Mouse (Mus musculus) spleen, adult 18-20 months (tissue): Measurements from ENCODE around the gene Nol6.
A peak's percentile ranks its signal among the peaks of the same experiment; 100 is the strongest.
"Not testable (repeated sequence)": the region's sequence is repeated elsewhere in the genome, so short reads cannot be mapped to it uniquely, and the experiment has no call there.

Experiments
- DNase-seq, 2 experiments: peaks; one replicate each; pipeline ENCODE4 v3.0.0; 2022; ENCODE audit warnings: mixed read lengths in 2 of 2

Nol6 gene

GRCm38 (mm10) chr4:41116817-41117216, 7.4 kb downstream of the Nol6 start:
- DNase-seq: no peak

- no peak for DNase-seq
Observed at GRCm38 (mm10) chr4:41115793-41116192, 8.5 kb downstream of the Nol6 start.

GRCm38 (mm10) chr4:41115074-41115473, 9.2 kb downstream of the Nol6 start:
- DNase-seq: no peak

- DNase-seq: no peak
Observed at GRCm38 (mm10) chr4:41114358-41115070, 9.7 kb downstream of the Nol6 start.

GRCm38 (mm10) chr4:41108717-41109425, 15.4 kb downstream of the Nol6 start:
- DNase-seq: no peak

- DNase-seq: no peak
Observed at GRCm38 (mm10) chr4:41107440-41107839, 16.8 kb downstream of the Nol6 start.

- no peak for DNase-seq
Observed at GRCm38 (mm10) chr4:41102901-41103300, 21.4 kb downstream of the Nol6 start.

GRCm38 (mm10) chr4:41100986-41101385, 23.3 kb downstream of the Nol6 start:
- no peak for DNase-seq

- DNase-seq: no peak
Observed at GRCm38 (mm10) chr4:41098577-41098951, 25.7 kb downstream of the Nol6 start.

- DNase-seq: peak; percentile 38 to 55
Observed at GRCm38 (mm10) chr4:41097871-41098576, 26.2 kb downstream of the Nol6 start, which contains the start of gene Aqp3. Aqp3 (minus strand) TSS chr4:41098183.

- no peak for DNase-seq
Observed at GRCm38 (mm10) chr4:41097381-41097780, 26.9 kb downstream of the Nol6 start.

- DNase-seq: no peak
Observed at GRCm38 (mm10) chr4:41096794-41097193, 27.5 kb downstream of the Nol6 start.

- DNase-seq: no peak
Observed at GRCm38 (mm10) chr4:41096169-41096568, 28.1 kb downstream of the Nol6 start.

- no peak for DNase-seq
Observed at GRCm38 (mm10) chr4:41094361-41094760, 29.9 kb downstream of the Nol6 start.

GRCm38 (mm10) chr4:41092958-41093357, 31.3 kb downstream of the Nol6 start:
- no peak for DNase-seq

GRCm38 (mm10) chr4:41091391-41091790, 32.9 kb downstream of the Nol6 start:
- DNase-seq: no peak

GRCm38 (mm10) chr4:41089705-41090104, 34.5 kb downstream of the Nol6 start:
- DNase-seq: no peak

- no peak for DNase-seq
Observed at GRCm38 (mm10) chr4:41089189-41089588, 35.1 kb downstream of the Nol6 start.

GRCm38 (mm10) chr4:41087459-41088298, 36.6 kb downstream of the Nol6 start:
- no peak for DNase-seq

- no peak for DNase-seq
Observed at GRCm38 (mm10) chr4:41086947-41087346, 37.3 kb downstream of the Nol6 start.

GRCm38 (mm10) chr4:41084819-41085218, 39.4 kb downstream of the Nol6 start:
- DNase-seq: no peak

- not testable (repeated sequence) for DNase-seq
Observed at GRCm38 (mm10) chr4:41082803-41083202, 41.5 kb downstream of the Nol6 start.

- DNase-seq: no peak
Observed at GRCm38 (mm10) chr4:41081733-41082132, 42.5 kb downstream of the Nol6 start.
